Mouse (Mus musculus) kidney, adult 2 months (tissue): ENCODE measurements at regions not wholly inside any gene's neighbourhood (a gene's known extent, or its start where the extent isn't known, plus 50 kb on each side); places are given as distances from the start of the nearest gene placed in this dataset.

Experiments
- CTCF ChIP-seq: fragments of 200-500 bp; conservative IDR thresholded peaks from 2 replicates; pipeline ENCODE4 v1.5.1; 2011; ENCODE audit warnings: low read depth, mild to moderate bottlenecking, control low read depth, low read length, moderate library complexity, mixed read lengths; ENCODE audit not compliant: insufficient read depth, insufficient read length
- POLR2A ChIP-seq: fragments of 200-500 bp; IDR thresholded peaks from one replicate; pipeline ENCODE4 v1.6.1; 2011; ENCODE audit warnings: low read depth, low read length, control low read depth

- TF ChIP-seq CTCF (no peak), POLR2A (no peak)
Measured at GRCm38 (mm10) chr1:149749405-149749804, 211.7 kb downstream of the Pla2g4a start.
